Mouse (Mus musculus) CH12.LX (cell line): ENCODE data around the gene Trio. TPM values are rescaled to one million over a fixed set of nuclear protein-coding genes. Genes with fewer than 3 reads are reported as not detected.

Source experiments
- DNase-seq: peaks from one replicate; pipeline ENCODE4 v3.0.0-alpha.2; 2013; ENCODE audit errors: extremely low read depth
- H3K27ac ChIP-seq: 2 replicates; pipeline ENCODE4 v1.5.1; 2012; ENCODE audit warnings: low read depth, mild to moderate bottlenecking, control low read depth, moderate library complexity; ENCODE audit not compliant: insufficient read depth
- H3K27me3 ChIP-seq: replicated peaks from 2 replicates; pipeline ENCODE3; 2012; ENCODE audit warnings: inconsistent platforms
- H3K36me3 ChIP-seq, 2 experiments: replicated peaks in 1 of 2; 2 replicates each; pipeline versions ENCODE3 to v1.6.1; 2012; ENCODE audit warnings: inconsistent platforms in 1 of 2, low read length in 1 of 2, mild to moderate bottlenecking in 1 of 2, mixed read lengths in 1 of 2, moderate library complexity in 1 of 2; ENCODE audit not compliant: control insufficient read depth in 1 of 2, insufficient read depth in 1 of 2
- H3K4me1 ChIP-seq, 2 experiments: 2 replicates each; pipeline ENCODE4 v1.6.1; 2012; ENCODE audit warnings: inconsistent platforms in 1 of 2, moderate library complexity in 1 of 2; ENCODE audit not compliant: insufficient read depth in 2 of 2, control insufficient read depth in 1 of 2
- H3K4me2 ChIP-seq: 2 replicates; pipeline ENCODE4 v1.6.1; 2012; ENCODE audit warnings: low read depth, mild to moderate bottlenecking, control low read depth; ENCODE audit not compliant: poor library complexity, insufficient read depth, severe bottlenecking
- H3K4me3 ChIP-seq, 3 experiments: fragments of 150-350 bp in 1 of 3; sonication (generic) in 1 of 3; replicated peaks in 1 of 3; 2 replicates each; pipeline versions ENCODE3 to v1.5.1; 2011 to 2012; ENCODE audit warnings: low read depth in 2 of 3, low read length in 2 of 3, mild to moderate bottlenecking in 2 of 3, moderate library complexity in 2 of 3, control low read depth in 1 of 3, improper control_type of control experiment in 1 of 3, inconsistent platforms in 1 of 3, mixed read lengths in 1 of 3; ENCODE audit not compliant: poor library complexity in 1 of 3
- H3K79me2 ChIP-seq: replicated peaks from 2 replicates; pipeline ENCODE4 v1.6.1; 2012; ENCODE audit warnings: mild to moderate bottlenecking, moderate library complexity; ENCODE audit not compliant: control insufficient read depth, poor library complexity, insufficient read depth, severe bottlenecking; ENCODE audit errors: extremely low read depth
- H3K9ac ChIP-seq: 2 replicates; pipeline ENCODE4 v1.6.1; 2012; ENCODE audit warnings: low read depth, mild to moderate bottlenecking, control low read depth, moderate library complexity; ENCODE audit not compliant: insufficient read depth
- H3K9me3 ChIP-seq: replicated peaks from 2 replicates; pipeline ENCODE3; 2012; ENCODE audit warnings: low read length, inconsistent platforms, mixed read lengths
- CHD2 ChIP-seq: IDR thresholded peaks from 2 replicates; pipeline ENCODE4 v1.6.1; 2011; ENCODE audit warnings: low read length, improper control_type of control experiment
- CTCF ChIP-seq, 2 experiments: IDR thresholded peaks in 1 of 2; conservative IDR thresholded peaks in 1 of 2; 2 replicates each; pipeline ENCODE4 v1.5.1; 2011 to 2012; ENCODE audit warnings: low read depth in 2 of 2, low read length in 2 of 2, improper control_type of control experiment in 1 of 2, inconsistent platforms in 1 of 2, mild to moderate bottlenecking in 1 of 2, moderate library complexity in 1 of 2
- E2F4 ChIP-seq: IDR thresholded peaks from 2 replicates; pipeline ENCODE4 v1.6.1; 2011; ENCODE audit warnings: low read depth, low read length, improper control_type of control experiment; ENCODE audit not compliant: insufficient replicate concordance
- ETS1 ChIP-seq: conservative IDR thresholded peaks from 2 replicates; pipeline ENCODE4 v1.6.1; 2012; ENCODE audit warnings: low read depth, mild to moderate bottlenecking, inconsistent platforms, low read length, improper control_type of control experiment, moderate library complexity
- IRF4 ChIP-seq: IDR thresholded peaks from 2 replicates; pipeline ENCODE4 v1.6.1; 2014; ENCODE audit warnings: low read depth, mild to moderate bottlenecking, inconsistent platforms, low read length, improper control_type of control experiment
- JUN ChIP-seq: IDR thresholded peaks from 2 replicates; pipeline ENCODE4 v1.6.1; 2011; ENCODE audit warnings: low read depth, mild to moderate bottlenecking, low read length, improper control_type of control experiment, moderate library complexity; ENCODE audit not compliant: insufficient read depth
- JUND ChIP-seq: conservative IDR thresholded peaks from 2 replicates; pipeline ENCODE4 v1.6.1; 2011; ENCODE audit warnings: low read depth, low read length, improper control_type of control experiment
- MAX ChIP-seq: IDR thresholded peaks from 2 replicates; pipeline ENCODE4 v1.6.1; 2011; ENCODE audit warnings: low read length, improper control_type of control experiment
- MEF2A ChIP-seq: IDR thresholded peaks from 2 replicates; pipeline ENCODE4 v1.6.1; 2014; ENCODE audit warnings: low read depth, mild to moderate bottlenecking, inconsistent platforms, low read length, improper control_type of control experiment, borderline replicate concordance
- MXI1 ChIP-seq: IDR thresholded peaks from 2 replicates; pipeline ENCODE4 v1.6.1; 2011; ENCODE audit warnings: mild to moderate bottlenecking, low read depth, low read length, improper control_type of control experiment
- MYC ChIP-seq: IDR thresholded peaks from 2 replicates; pipeline ENCODE4 v1.6.1; 2011; ENCODE audit warnings: low read depth, mild to moderate bottlenecking, improper control_type of control experiment, low read length
- NELFE ChIP-seq: IDR thresholded peaks from 2 replicates; pipeline ENCODE4 v1.6.1; 2011; ENCODE audit warnings: low read depth, low read length, improper control_type of control experiment
- NRF1 ChIP-seq: IDR thresholded peaks from 2 replicates; pipeline ENCODE4 v1.6.1; 2014; ENCODE audit warnings: low read depth, mild to moderate bottlenecking, inconsistent platforms, low read length, improper control_type of control experiment, moderate library complexity
- POLR2AphosphoS2 ChIP-seq: IDR thresholded peaks from 2 replicates; pipeline ENCODE4 v1.6.1; 2011; ENCODE audit warnings: low read depth, low read length, improper control_type of control experiment
- RCOR1 ChIP-seq: conservative IDR thresholded peaks from 2 replicates; pipeline ENCODE4 v1.6.1; 2012; ENCODE audit warnings: low read depth, mild to moderate bottlenecking, inconsistent platforms, low read length, improper control_type of control experiment
- TBP ChIP-seq: conservative IDR thresholded peaks from 2 replicates; pipeline ENCODE4 v1.6.1; 2011; ENCODE audit warnings: low read depth, low read length, improper control_type of control experiment
- TCF12 ChIP-seq: IDR thresholded peaks from 2 replicates; pipeline ENCODE4 v1.6.1; 2014; ENCODE audit warnings: low read depth, mild to moderate bottlenecking, inconsistent platforms, low read length, improper control_type of control experiment
- UBTF ChIP-seq: IDR thresholded peaks from 2 replicates; pipeline ENCODE4 v1.6.1; 2012; ENCODE audit warnings: low read depth, mild to moderate bottlenecking, inconsistent platforms, low read length, improper control_type of control experiment, moderate library complexity
- USF1 ChIP-seq: IDR thresholded peaks from 2 replicates; pipeline ENCODE4 v1.6.1; 2014; ENCODE audit warnings: low read depth, mild to moderate bottlenecking, inconsistent platforms, low read length, improper control_type of control experiment
- USF2 ChIP-seq: conservative IDR thresholded peaks from 2 replicates; pipeline ENCODE4 v1.6.1; 2011; ENCODE audit warnings: low read depth, low read length, improper control_type of control experiment
- ZNF384 ChIP-seq: IDR thresholded peaks from 2 replicates; pipeline ENCODE4 v1.6.1; 2012; ENCODE audit warnings: low read depth, low read length, improper control_type of control experiment, inconsistent platforms
- dilution Hi-C: fragments of 300-500 bp; cut with MboI; formaldehyde crosslinking; loops from 2 replicates; pipeline ENCODE4 v1.14.3; 2020; ENCODE audit warnings: low sequenced_read_pairs; ENCODE audit not compliant: extremely low pct_unique_long_range_greater_than_20kb, extremely low pct_ligation_motif_present
- in situ Hi-C: fragments of 300-500 bp; cut with MboI; formaldehyde crosslinking; loops from 3 replicates; pipeline ENCODE4 v1.14.3; 2019; ENCODE audit warnings: low sequenced_read_pairs, low pct_ligation_motif_present, low pct_unique_long_range_greater_than_20kb, mixed read lengths
- polyA plus RNA-seq: library from polyadenylated mRNA; unstranded; fragments of >175 nt; gene quantifications from 2 replicates; pipeline ENCODE4 v1.2.1, GENCODE M21; 2012; ENCODE audit warnings: low read depth; ENCODE audit not compliant: insufficient read length
- total RNA-seq, 2 experiments: library from RNA; depleted of rRNA; stranded (reverse); fragments of 300-350 nt in 1 of 2; fragments of >200 nt in 1 of 2; gene quantifications; 2 replicates each; pipeline ENCODE4 v1.2.3; 2012 to 2014

Gene Trio
- total and polyA plus RNA-seq, 3 experiments = 3.9 to 17.5 (median 4.3) TPM

GRCm38 (mm10) chr15:28054111-28054510 lies 28.5 kb upstream of the Trio start:
- Histone ChIP-seq H3K27me3 (no peaks in the 10 kb centered on the region), H3K9me3 (no peaks in the 10 kb centered on the region), H3K79me2 (no peaks in the 10 kb centered on the region), H3K9ac (no peak overlapping the region)
- DNase-seq = no peak
- no peak for TF ChIP-seq USF1
- TF ChIP-seq, all 38 proteins: peak for 0
- Histone ChIP-seq H3K4me1 (peaks cover 0 to 8% of the 10 kb centered on the region in 2 experiments; a peak in 2 of 4 replicates), H3K27ac (no peak overlapping the region), H3K4me2 (no peak overlapping the region), H3K36me3 (no peaks in the 10 kb centered on the region), H3K4me3 (no peak overlapping the region)
- in situ Hi-C loops (no loop called here), dilution Hi-C loops (no loop called here)

- in situ Hi-C loops (no loop called here), dilution Hi-C loops (no loop called here)
- H3K27ac ChIP-seq = no peak overlapping the region
- H3K79me2 ChIP-seq = no peaks in the 10 kb centered on the region
- DNase-seq = no peak
- peaks cover 0 to 8% of the 10 kb centered on the region in 2 experiments; a peak in 2 of 4 replicates for H3K4me1 ChIP-seq
- TF ChIP-seq POLR2AphosphoS2 = no peak
- TF ChIP-seq MXI1 = no peak
- no peak for TF ChIP-seq JUN
- TF ChIP-seq ZNF384 = no peak
- TF ChIP-seq IRF4 = no peak
- no peak for TF ChIP-seq USF2
- TF ChIP-seq MAX = no peak
- no peak for TF ChIP-seq NRF1
- TF ChIP-seq USF1 = no peak
- no peak overlapping the region for H3K4me2 ChIP-seq
- no peaks in the 10 kb centered on the region for H3K9me3 ChIP-seq
- H3K27me3 ChIP-seq = no peaks in the 10 kb centered on the region
- no peak overlapping the region for H3K4me3 ChIP-seq
- no peak overlapping the region for H3K9ac ChIP-seq
- H3K36me3 ChIP-seq = no peaks in the 10 kb centered on the region
These were observed 27.6 kb upstream of the Trio start for GRCm38 (mm10) chr15:28053226-28053625.

DNA sequence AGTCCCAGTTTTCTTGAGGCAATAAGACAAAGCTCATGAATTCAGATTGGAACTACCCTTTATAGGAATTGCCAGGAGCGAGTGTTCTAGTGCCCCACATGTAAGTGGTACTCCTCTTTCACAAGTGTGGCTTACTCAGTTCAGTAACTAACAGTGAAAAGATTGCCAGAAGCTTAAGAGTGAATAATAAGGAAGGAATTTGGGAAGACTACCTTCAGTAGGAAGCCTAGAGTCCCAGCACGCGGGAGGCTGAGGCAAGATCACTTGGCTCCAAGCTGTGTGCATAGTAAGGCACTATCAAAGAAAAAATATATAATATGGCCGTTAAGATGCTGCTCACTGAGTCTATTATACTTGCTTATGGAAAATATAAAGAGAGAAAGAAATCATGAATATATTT lies 26.2 kb upstream of the Trio start:
- H3K4me1 ChIP-seq = no peaks in the 10 kb centered on the region
- no peaks in the 10 kb centered on the region for H3K79me2 ChIP-seq
- no peak overlapping the region for H3K27ac ChIP-seq
- H3K9ac ChIP-seq = no peak overlapping the region
- H3K27me3 ChIP-seq = no peaks in the 10 kb centered on the region
- in situ Hi-C loops = no loop called here
- dilution Hi-C loops = no loop called here
- no peaks in the 10 kb centered on the region for H3K9me3 ChIP-seq
- no peak overlapping the region for H3K4me3 ChIP-seq
- DNase-seq = no peak
- H3K4me2 ChIP-seq = no peak overlapping the region
- no peaks in the 10 kb centered on the region for H3K36me3 ChIP-seq
- TF ChIP-seq E2F4 = no peak
- TF ChIP-seq ETS1 = no peak
- TF ChIP-seq USF1 = no peak
- no peak for TF ChIP-seq UBTF
- TF ChIP-seq JUND = no peak
- no peak for TF ChIP-seq CHD2
- TF ChIP-seq TBP = no peak
- no peak for TF ChIP-seq RCOR1
- no peak for TF ChIP-seq POLR2AphosphoS2
- no peak for TF ChIP-seq CTCF (conservative IDR thresholded peaks at IDR 0.05 in 1 of 2, IDR thresholded peaks at IDR 0.05 in 1 of 2; ENCODE audit: low read depth in 2 of 2, low read length in 2 of 2)
- TF ChIP-seq MYC = no peak
- TF ChIP-seq MEF2A = no peak
- TF ChIP-seq NELFE = no peak
- no peak for TF ChIP-seq TCF12
